Mouse (Mus musculus): ENCODE results near the gene Epn2. TPM values are rescaled to one million over a fixed set of nuclear protein-coding genes. Genes with fewer than 3 reads are reported as not detected.

Epn2 gene
- polyA plus RNA-seq, 1 experiment from 2014 or later: 31.4 TPM

- Histone ChIP-seq H3K36me3 (ENCODE audit: control insufficient read depth, insufficient read depth, low read length) (no peaks in the 10 kb centered on the region), H3K9ac (ENCODE audit: low read length) (no peak overlapping the region), H3K27me3 (ENCODE audit: control insufficient read depth, insufficient read depth, low read length) (no peaks in the 10 kb centered on the region), H3K4me2 (ENCODE audit: low read depth) (no peak overlapping the region), H3K9me3 (ENCODE audit: control insufficient read depth, low read length) (no peaks in the 10 kb centered on the region), H3K4me1 (ENCODE audit: control insufficient read depth, insufficient read depth, low read length) (no peaks in the 10 kb centered on the region), H3K27ac (ENCODE audit: low read depth, low read length) (no peak overlapping the region), H3K4me3 (ENCODE audit: low read depth, low read length) (no peak overlapping the region)
- DNase-seq (ENCODE audit: low spot score): no peak
- WGBS: 99% methylated on average over 2 of the region's 2 CpGs
- ATAC-seq (ENCODE audit: insufficient read depth, low FRiP score, low TSS enrichment): no peak
These were observed 14.9 kb downstream of the Epn2 start for GRCm38 (mm10) chr11:61564566-61564965.

DNA sequence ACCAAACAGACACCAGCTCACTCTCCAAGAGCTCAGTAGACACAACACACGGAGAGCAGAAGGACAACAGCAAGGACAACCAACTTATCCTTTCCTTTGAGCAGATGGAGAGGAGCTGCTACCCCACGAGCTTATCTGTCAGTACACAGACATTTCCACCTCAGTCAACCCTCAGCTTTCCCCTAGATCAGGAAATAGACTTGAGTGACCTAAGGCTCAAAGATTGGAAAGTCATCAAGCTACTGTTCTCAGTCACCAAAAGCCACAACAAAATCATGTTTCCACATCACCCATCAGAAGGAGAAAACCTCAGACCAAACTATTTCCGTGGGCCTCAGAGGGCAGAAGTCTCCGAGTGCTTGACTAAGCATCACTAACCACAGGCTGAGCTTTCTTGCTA is 15.5 kb downstream of the Epn2 start:
- H3K36me3 ChIP-seq (ENCODE audit: control insufficient read depth, insufficient read depth, low read length): no peaks in the 10 kb centered on the region
- H3K9ac ChIP-seq (ENCODE audit: low read length): no peak overlapping the region
- no peak overlapping the region for H3K4me2 ChIP-seq (ENCODE audit: low read depth)
- WGBS: 87% methylated on average over 4 of the region's 4 CpGs
- H3K4me3 ChIP-seq (ENCODE audit: low read depth, low read length): no peak overlapping the region
- H3K27me3 ChIP-seq (ENCODE audit: control insufficient read depth, insufficient read depth, low read length): no peaks in the 10 kb centered on the region
- no peak for ATAC-seq (ENCODE audit: insufficient read depth, low FRiP score, low TSS enrichment)
- no peaks in the 10 kb centered on the region for H3K9me3 ChIP-seq (ENCODE audit: control insufficient read depth, low read length)
- no peak for DNase-seq (ENCODE audit: low spot score)
- H3K27ac ChIP-seq (ENCODE audit: low read depth, low read length): no peak overlapping the region
- H3K4me1 ChIP-seq (ENCODE audit: control insufficient read depth, insufficient read depth, low read length): no peaks in the 10 kb centered on the region

- Histone ChIP-seq H3K9me3 (ENCODE audit: control insufficient read depth, low read length) (no peaks in the 10 kb centered on the region), H3K4me1 (ENCODE audit: control insufficient read depth, insufficient read depth, low read length) (no peaks in the 10 kb centered on the region), H3K9ac (ENCODE audit: low read length) (no peak overlapping the region), H3K4me2 (ENCODE audit: low read depth) (no peak overlapping the region), H3K27me3 (ENCODE audit: control insufficient read depth, insufficient read depth, low read length) (no peaks in the 10 kb centered on the region), H3K27ac (ENCODE audit: low read depth, low read length) (no peak overlapping the region), H3K4me3 (ENCODE audit: low read depth, low read length) (no peak overlapping the region), H3K36me3 (ENCODE audit: control insufficient read depth, insufficient read depth, low read length) (no peaks in the 10 kb centered on the region)
- no peak for ATAC-seq (ENCODE audit: insufficient read depth, low FRiP score, low TSS enrichment)
- 83% methylated on average over 5 of the region's 5 CpGs for WGBS
- no peak for DNase-seq (ENCODE audit: low spot score)
These were observed 17.1 kb downstream of the Epn2 start for GRCm38 (mm10) chr11:61562421-61562820.

DNA sequence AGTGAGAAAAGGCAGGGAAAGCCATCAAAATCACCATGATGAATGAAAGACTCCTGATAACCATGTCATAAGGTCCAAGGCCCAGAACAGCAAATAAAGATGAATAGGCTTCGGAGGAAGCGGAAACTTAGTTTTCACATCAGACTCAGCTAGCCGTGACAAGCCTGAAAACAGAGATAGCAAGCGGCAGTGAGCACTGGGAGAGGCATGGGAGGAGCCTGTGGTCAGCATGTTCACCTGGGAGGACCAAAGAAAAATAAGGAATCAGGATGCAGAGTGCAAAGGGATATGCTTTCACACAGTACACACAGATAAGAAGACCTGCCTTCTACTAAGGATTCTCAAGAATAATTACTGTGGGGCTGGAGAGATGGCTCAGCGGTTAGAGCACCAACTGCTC is 19.9 kb downstream of the Epn2 start:
- no peak overlapping the region for H3K9ac ChIP-seq (ENCODE audit: low read length)
- H3K4me2 ChIP-seq (ENCODE audit: low read depth): no peak overlapping the region
- H3K27ac ChIP-seq (ENCODE audit: low read depth, low read length): no peak overlapping the region
- H3K27me3 ChIP-seq (ENCODE audit: control insufficient read depth, insufficient read depth, low read length): no peaks in the 10 kb centered on the region
- no peak for ATAC-seq (ENCODE audit: insufficient read depth, low FRiP score, low TSS enrichment)
- no peaks in the 10 kb centered on the region for H3K36me3 ChIP-seq (ENCODE audit: control insufficient read depth, insufficient read depth, low read length)
- no peaks in the 10 kb centered on the region for H3K4me1 ChIP-seq (ENCODE audit: control insufficient read depth, insufficient read depth, low read length)
- WGBS: 89% methylated on average over 5 of the region's 5 CpGs
- H3K9me3 ChIP-seq (ENCODE audit: control insufficient read depth, low read length): no peaks in the 10 kb centered on the region
- H3K4me3 ChIP-seq (ENCODE audit: low read depth, low read length): no peak overlapping the region
- no peak for DNase-seq (ENCODE audit: low spot score)

DNA sequence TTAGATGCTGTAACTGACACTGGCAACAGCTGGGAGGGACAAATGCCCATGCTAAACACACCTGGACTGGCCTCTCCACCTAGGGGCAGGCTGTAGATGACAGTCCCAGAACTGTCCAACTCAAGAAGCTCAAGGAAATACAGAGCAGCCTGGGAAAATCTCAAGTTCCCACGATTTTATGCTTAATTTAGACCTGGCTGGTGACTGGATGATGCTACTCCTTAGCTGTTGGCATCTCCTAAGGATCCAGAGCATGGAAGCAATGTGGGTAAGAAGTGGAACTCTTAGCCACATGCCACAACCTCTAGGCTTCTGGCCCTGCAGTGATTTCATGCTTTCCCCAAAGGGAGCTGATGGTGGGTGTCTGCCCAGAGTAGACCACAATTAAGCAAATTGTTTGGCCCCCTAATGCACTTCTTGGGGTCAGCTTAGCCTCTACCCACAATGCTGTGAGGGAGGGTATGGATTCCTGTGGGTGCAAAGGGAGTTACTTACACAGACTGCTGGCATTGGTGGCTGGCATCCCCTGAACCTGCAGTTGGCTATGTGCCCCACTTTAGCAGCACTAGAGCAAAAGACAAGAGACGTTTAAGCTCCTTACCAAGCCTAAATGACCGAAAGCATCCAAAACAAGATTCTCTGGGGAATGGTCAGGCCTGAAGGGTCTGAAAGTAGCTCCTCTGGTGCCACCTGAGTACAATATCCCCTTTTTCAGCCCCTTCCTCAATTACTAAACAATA is 26.3 kb downstream of the Epn2 start:
- ATAC-seq (ENCODE audit: insufficient read depth, low FRiP score, low TSS enrichment) (no peak), DNase-seq (ENCODE audit: low spot score) (no peak)
- H3K27ac ChIP-seq (ENCODE audit: low read depth, low read length): no peak overlapping the region
- no peak overlapping the region for H3K9ac ChIP-seq (ENCODE audit: low read length)
- no peak overlapping the region for H3K4me3 ChIP-seq (ENCODE audit: low read depth, low read length)
- H3K4me2 ChIP-seq (ENCODE audit: low read depth): no peak overlapping the region
- H3K9me3 ChIP-seq (ENCODE audit: control insufficient read depth, low read length): no peaks in the 10 kb centered on the region
- H3K27me3 ChIP-seq (ENCODE audit: control insufficient read depth, insufficient read depth, low read length): no peaks in the 10 kb centered on the region
- 84% methylated on average over 3 of the region's 3 CpGs for WGBS
- no peaks in the 10 kb centered on the region for H3K36me3 ChIP-seq (ENCODE audit: control insufficient read depth, insufficient read depth, low read length)
- no peaks in the 10 kb centered on the region for H3K4me1 ChIP-seq (ENCODE audit: control insufficient read depth, insufficient read depth, low read length)

DNA sequence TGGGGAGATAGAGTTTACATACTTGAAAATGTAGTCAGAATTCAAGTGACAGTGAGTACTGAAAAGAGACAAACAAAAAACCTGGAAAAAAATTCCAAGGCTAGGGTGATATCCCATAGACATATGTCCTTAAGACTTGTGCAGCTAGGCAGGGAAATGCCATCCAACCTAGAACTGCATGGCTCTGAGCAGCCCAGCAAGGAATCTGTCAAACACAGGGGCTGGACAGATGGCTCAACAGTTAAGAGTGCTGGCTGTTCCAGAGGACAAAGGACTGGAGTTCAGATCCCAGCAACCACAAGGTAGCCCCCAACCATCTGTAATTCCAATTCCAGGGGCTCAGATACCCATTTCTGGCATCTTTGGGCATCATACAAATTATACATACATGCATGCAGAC is 28.9 kb downstream of the Epn2 start:
- no peak for DNase-seq (ENCODE audit: low spot score)
- no peak overlapping the region for H3K4me2 ChIP-seq (ENCODE audit: low read depth)
- H3K36me3 ChIP-seq (ENCODE audit: control insufficient read depth, insufficient read depth, low read length): no peaks in the 10 kb centered on the region
- no peak overlapping the region for H3K27ac ChIP-seq (ENCODE audit: low read depth, low read length)
- H3K9me3 ChIP-seq (ENCODE audit: control insufficient read depth, low read length): no peaks in the 10 kb centered on the region
- H3K27me3 ChIP-seq (ENCODE audit: control insufficient read depth, insufficient read depth, low read length): no peaks in the 10 kb centered on the region
- no peak overlapping the region for H3K4me3 ChIP-seq (ENCODE audit: low read depth, low read length)
- no peaks in the 10 kb centered on the region for H3K4me1 ChIP-seq (ENCODE audit: control insufficient read depth, insufficient read depth, low read length)
- no peak for ATAC-seq (ENCODE audit: insufficient read depth, low FRiP score, low TSS enrichment)
- no peak overlapping the region for H3K9ac ChIP-seq (ENCODE audit: low read length)

- H3K9ac ChIP-seq (ENCODE audit: low read length): no peak overlapping the region
- 88% methylated on average over 4 of the region's 4 CpGs for WGBS
- H3K27ac ChIP-seq (ENCODE audit: low read depth, low read length): no peak overlapping the region
- H3K4me3 ChIP-seq (ENCODE audit: low read depth, low read length): no peak overlapping the region
- H3K4me2 ChIP-seq (ENCODE audit: low read depth): no peak overlapping the region
- ATAC-seq (ENCODE audit: insufficient read depth, low FRiP score, low TSS enrichment) (no peak), DNase-seq (ENCODE audit: low spot score) (no peak)
- H3K4me1 ChIP-seq (ENCODE audit: control insufficient read depth, insufficient read depth, low read length): no peaks in the 10 kb centered on the region
- no peaks in the 10 kb centered on the region for H3K36me3 ChIP-seq (ENCODE audit: control insufficient read depth, insufficient read depth, low read length)
- no peaks in the 10 kb centered on the region for H3K9me3 ChIP-seq (ENCODE audit: control insufficient read depth, low read length)
- no peaks in the 10 kb centered on the region for H3K27me3 ChIP-seq (ENCODE audit: control insufficient read depth, insufficient read depth, low read length)
These were observed 31.8 kb downstream of the Epn2 start for GRCm38 (mm10) chr11:61547710-61548109.

- ATAC-seq (ENCODE audit: insufficient read depth, low FRiP score, low TSS enrichment): no peak
- H3K9ac ChIP-seq (ENCODE audit: low read length): no peak overlapping the region
- DNase-seq (ENCODE audit: low spot score): no peak
- H3K9me3 ChIP-seq (ENCODE audit: control insufficient read depth, low read length): no peaks in the 10 kb centered on the region
- H3K27ac ChIP-seq (ENCODE audit: low read depth, low read length): no peak overlapping the region
- no peaks in the 10 kb centered on the region for H3K4me1 ChIP-seq (ENCODE audit: control insufficient read depth, insufficient read depth, low read length)
- no peak overlapping the region for H3K4me3 ChIP-seq (ENCODE audit: low read depth, low read length)
- no peaks in the 10 kb centered on the region for H3K27me3 ChIP-seq (ENCODE audit: control insufficient read depth, insufficient read depth, low read length)
- H3K36me3 ChIP-seq (ENCODE audit: control insufficient read depth, insufficient read depth, low read length): no peaks in the 10 kb centered on the region
- no peak overlapping the region for H3K4me2 ChIP-seq (ENCODE audit: low read depth)
- WGBS: 88% methylated on average over 10 of the region's 10 CpGs
These were observed 33.0 kb downstream of the Epn2 start for GRCm38 (mm10) chr11:61546452-61546851.

GRCm38 (mm10) chr11:61545586-61545985 is 33.9 kb downstream of the Epn2 start:
- H3K4me1 ChIP-seq (ENCODE audit: control insufficient read depth, insufficient read depth, low read length): no peaks in the 10 kb centered on the region
- no peak overlapping the region for H3K4me3 ChIP-seq (ENCODE audit: low read depth, low read length)
- no peak overlapping the region for H3K27ac ChIP-seq (ENCODE audit: low read depth, low read length)
- DNase-seq (ENCODE audit: low spot score) (no peak), ATAC-seq (ENCODE audit: insufficient read depth, low FRiP score, low TSS enrichment) (no peak)
- no peaks in the 10 kb centered on the region for H3K36me3 ChIP-seq (ENCODE audit: control insufficient read depth, insufficient read depth, low read length)
- no peak overlapping the region for H3K4me2 ChIP-seq (ENCODE audit: low read depth)
- no peaks in the 10 kb centered on the region for H3K9me3 ChIP-seq (ENCODE audit: control insufficient read depth, low read length)
- H3K27me3 ChIP-seq (ENCODE audit: control insufficient read depth, insufficient read depth, low read length): no peaks in the 10 kb centered on the region
- H3K9ac ChIP-seq (ENCODE audit: low read length): no peak overlapping the region
- WGBS: 89% methylated on average over 2 of the region's 2 CpGs
